Comparison of ENCODE assay signal across 18 mouse cellular contexts in the genomic region with DNA sequence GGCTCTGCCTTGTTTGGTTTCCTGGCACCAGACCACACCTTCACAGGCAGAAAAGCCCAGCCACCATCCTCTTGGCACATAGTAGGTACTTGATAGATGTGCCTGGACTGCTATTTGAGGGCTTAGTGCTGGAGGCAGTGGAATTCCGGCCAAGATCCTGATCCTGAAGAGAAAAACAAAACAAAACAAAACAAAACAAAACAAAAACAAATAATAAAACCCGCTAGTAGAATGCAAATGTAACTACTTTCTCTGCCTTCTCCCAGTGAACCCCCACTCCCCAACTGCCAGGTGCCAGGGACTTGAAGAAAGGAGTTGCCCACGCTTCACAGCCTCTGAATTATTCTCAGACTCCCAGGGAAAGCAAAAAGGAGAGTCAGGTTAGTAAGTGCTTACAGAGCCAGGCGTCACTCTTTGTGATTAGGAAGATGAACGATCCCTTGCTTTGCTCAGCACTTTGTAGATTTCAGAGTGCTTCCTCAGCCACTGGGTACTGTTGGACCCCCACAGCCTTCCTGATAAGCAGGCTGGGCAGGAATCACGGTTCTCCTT. TPM values are rescaled to one million over a fixed set of nuclear protein-coding genes. Genes with fewer than 3 reads are reported as not detected.
DNase-seq lines count a peak whose midpoint lies in the region; ATAC-seq and TF ChIP-seq lines count a peak whose summit lies in the region.
"Had no signal": no experiment of that assay in that cellular context is flagged by ENCODE, and none has a peak within 500 bp of the region (broad histone marks: within the 10 kb centered on the region; RNA-seq: fewer than 3 reads in every experiment).

No protein-coding gene starts in this region.

- intact Hi-C loops in gastrocnemius, postnatal 14 days (cut with DNase I; ENCODE audit: low total_unique reads), result no loop called here

- H3K9me3 ChIP-seq in forebrain, embryonic 14.5 days (replicated peaks; ENCODE audit: control insufficient read depth, low read length), result no peaks in the 10 kb centered on the region
- H3K9me3 ChIP-seq in forebrain, postnatal 0 days (ENCODE audit: low read length), result no peaks in the 10 kb centered on the region
- H3K9me3 ChIP-seq in megakaryocyte, embryonic 14.5 days, result no peaks in the 10 kb centered on the region
- H3K9me3 ChIP-seq in neural tube, embryonic 15.5 days (replicated peaks), result no peaks in the 10 kb centered on the region
- H3K9me3 ChIP-seq: embryonic facial prominence, embryonic 12.5 days; forebrain, embryonic 12.5 days; intestine, embryonic 15.5 days had no signal

- no peak overlapping the region for H3K4me3 ChIP-seq in forebrain, embryonic 14.5 days (ENCODE audit: low read depth, low read length)
- no peak overlapping the region for H3K4me3 ChIP-seq in forebrain, postnatal 0 days (ENCODE audit: low read depth, low read length)
- H3K4me3 ChIP-seq in kidney, adult 2 months (ENCODE audit: insufficient read depth, low read depth, low read length), result no peak overlapping the region
- H3K4me3 ChIP-seq in megakaryocyte, embryonic 14.5 days (replicated peaks), result peak overlapping the region; percentile 29
- no peak overlapping the region for H3K4me3 ChIP-seq in neural tube, embryonic 15.5 days (replicated peaks)
- H3K4me3 ChIP-seq: embryonic facial prominence, embryonic 12.5 days; forebrain, embryonic 12.5 days; intestine, embryonic 15.5 days; layer of hippocampus, adult 2 months had no signal

- H3K9ac ChIP-seq in forebrain, embryonic 14.5 days (ENCODE audit: low read length), result no peak overlapping the region
- H3K9ac ChIP-seq in forebrain, postnatal 0 days, result no peak overlapping the region
- no peak overlapping the region for H3K9ac ChIP-seq in neural tube, embryonic 15.5 days (replicated peaks)
- H3K9ac ChIP-seq: embryonic facial prominence, embryonic 12.5 days; forebrain, embryonic 12.5 days; intestine, embryonic 15.5 days; liver, embryonic 14.5 days had no signal

- DNase-seq in forebrain, embryonic 14.5 days (ENCODE audit: low spot score), result peak; percentile 34
- DNase-seq in forebrain, postnatal 0 days, result no peak
- no peak for DNase-seq in kidney, adult 2 months
- DNase-seq in kidney, postnatal 14 days, result no peak
- no peak for DNase-seq in gastrocnemius, postnatal 14 days
- DNase-seq: cerebellum, postnatal 36 days; gastrocnemius, postnatal 25 days; lung, postnatal 36 days; midbrain, embryonic 14.5 days had no signal

- no peak overlapping the region for H3K4me2 ChIP-seq in forebrain, embryonic 14.5 days (ENCODE audit: low read length)
- no peak overlapping the region for H3K4me2 ChIP-seq in forebrain, postnatal 0 days (ENCODE audit: low read depth)
- no peak overlapping the region for H3K4me2 ChIP-seq in neural tube, embryonic 15.5 days
- H3K4me2 ChIP-seq: embryonic facial prominence, embryonic 12.5 days; forebrain, embryonic 12.5 days; intestine, embryonic 15.5 days had no signal

- no peak overlapping the region for H3K27ac ChIP-seq in forebrain, embryonic 14.5 days (ENCODE audit: low read depth, low read length)
- H3K27ac ChIP-seq in forebrain, postnatal 0 days (ENCODE audit: low read depth, low read length), result no peak overlapping the region
- H3K27ac ChIP-seq in kidney, adult 2 months (ENCODE audit: insufficient read depth, low read depth, low read length), result peak overlapping the region; percentile 25
- 0 out of 2 replicates have a peak overlapping the region, but pooled peaks have one; percentile 15 for H3K27ac ChIP-seq in neural tube, embryonic 15.5 days (replicated peaks)
- H3K27ac ChIP-seq: embryonic facial prominence, embryonic 12.5 days; forebrain, embryonic 12.5 days; intestine, embryonic 15.5 days; layer of hippocampus, adult 2 months; liver, embryonic 14.5 days had no signal

- no peak for TF ChIP-seq CTCF in forebrain, postnatal 0 days (IDR thresholded peaks at IDR 0.05; ENCODE audit: low read depth)
- TF ChIP-seq CTCF in kidney, adult 2 months (conservative IDR thresholded peaks at IDR 0.05; ENCODE audit: insufficient read depth, insufficient read length, low read depth, low read length), result no peak

- TF ChIP-seq POLR2A in kidney, adult 2 months (IDR thresholded peaks at IDR 0.05; ENCODE audit: low read depth, low read length), result no peak

- no peaks in the 10 kb centered on the region for H3K36me3 ChIP-seq in forebrain, embryonic 14.5 days (ENCODE audit: control insufficient read depth, insufficient read depth, low read length)
- H3K36me3 ChIP-seq in forebrain, postnatal 0 days (ENCODE audit: insufficient read depth), result no peaks in the 10 kb centered on the region
- no peaks in the 10 kb centered on the region for H3K36me3 ChIP-seq in kidney, adult 2 months (ENCODE audit: control insufficient read depth, insufficient read depth, low read length)
- H3K36me3 ChIP-seq in megakaryocyte, embryonic 14.5 days (replicated peaks; ENCODE audit: low read length), result peaks cover 26% of the 10 kb centered on the region
- H3K36me3 ChIP-seq in neural tube, embryonic 15.5 days, result no peaks in the 10 kb centered on the region
- H3K36me3 ChIP-seq: embryonic facial prominence, embryonic 12.5 days; forebrain, embryonic 12.5 days; intestine, embryonic 15.5 days had no signal

- no peak for ATAC-seq in forebrain, embryonic 14.5 days
- no peak for ATAC-seq in forebrain, postnatal 0 days
- no peak for ATAC-seq in megakaryocyte, adult 5-6 weeks (ENCODE audit: poor library complexity, severe bottlenecking)
- ATAC-seq in neural tube, embryonic 15.5 days (ENCODE audit: low FRiP score), result no peak
- ATAC-seq: intestine, embryonic 15.5 days had no signal

- H3K4me1 ChIP-seq in forebrain, embryonic 14.5 days (ENCODE audit: control insufficient read depth, insufficient read depth, low read length), result no peaks in the 10 kb centered on the region
- H3K4me1 ChIP-seq in forebrain, postnatal 0 days (ENCODE audit: insufficient read depth), result no peaks in the 10 kb centered on the region
- H3K4me1 ChIP-seq in kidney, adult 2 months (ENCODE audit: control insufficient read depth, insufficient read depth, low read length), result peaks cover 27% of the 10 kb centered on the region
- peaks cover 84% of the 10 kb centered on the region for H3K4me1 ChIP-seq in megakaryocyte, embryonic 14.5 days
- H3K4me1 ChIP-seq in neural tube, embryonic 15.5 days, result peaks cover 17% of the 10 kb centered on the region

- WGBS in forebrain, embryonic 14.5 days, result 21% methylated on average over 6 of the region's 6 CpGs
- 21% methylated on average over 6 of the region's 6 CpGs for WGBS in forebrain, postnatal 0 days
- 37% methylated on average over 6 of the region's 6 CpGs for WGBS in kidney, adult 2 months
- WGBS in neural tube, embryonic 15.5 days, result 27% methylated on average over 6 of the region's 6 CpGs

- H3K27me3 ChIP-seq in forebrain, embryonic 14.5 days (replicated peaks; ENCODE audit: control insufficient read depth, insufficient read depth, low read length), result no peaks in the 10 kb centered on the region
- H3K27me3 ChIP-seq in forebrain, postnatal 0 days (ENCODE audit: insufficient read depth, low read length), result no peaks in the 10 kb centered on the region
- H3K27me3 ChIP-seq in kidney, adult 2 months (replicated peaks; ENCODE audit: control insufficient read depth, insufficient read depth, low read length), result no peaks in the 10 kb centered on the region
- peaks cover 11% of the 10 kb centered on the region for H3K27me3 ChIP-seq in megakaryocyte, embryonic 14.5 days (replicated peaks)
- H3K27me3 ChIP-seq in neural tube, embryonic 15.5 days (replicated peaks), result no peaks in the 10 kb centered on the region
- H3K27me3 ChIP-seq: embryonic facial prominence, embryonic 12.5 days; forebrain, embryonic 12.5 days; intestine, embryonic 15.5 days had no signal

RNA-seq across cellular contexts. Expression of a gene that starts 10.4 kb away (rescaled TPM):
- 5.4 and 6.7 TPM in 2 replicates for polyA plus RNA-seq in forebrain, embryonic 14.5 days (2014; fragmentation: Nextera tagmentation; extraction: Ambion mirVana)
- total RNA-seq in forebrain, postnatal 0 days (2014; rRNA removed), result 18.7 and 22.2 TPM in 2 replicates
- polyA plus RNA-seq in forebrain, postnatal 0 days (2015; fragmentation: Nextera tagmentation; extraction: Ambion mirVana), result 12.2 and 13.3 TPM in 2 replicates
- polyA plus RNA-seq in kidney, adult 2 months (2012; rRNA removed), result 23.0 and 28.2 TPM in 2 replicates
- polyA plus RNA-seq in megakaryocyte, embryonic 14.5 days (2012; ENCODE audit: insufficient read depth, low replicate concordance), result 23.1 and 46.7 TPM in 2 replicates
- total RNA-seq in megakaryocyte, adult 5-6 weeks (2015), result 15.1 and 17.0 TPM in 2 replicates
- total RNA-seq in megakaryocyte, adult 5-6 weeks (2017), result 11.9 and 12.2 TPM in 2 replicates
- polyA plus RNA-seq in neural tube, embryonic 15.5 days (2015; fragmentation: Nextera tagmentation; extraction: Ambion mirVana), result 13.9 and 14.5 TPM in 2 replicates
- total RNA-seq in gastrocnemius, postnatal 14 days (2021), result 10 to 100 TPM; 14.8 to 17.4 TPM

RNA-seq across cellular contexts. Expression of a gene that starts 11.0 kb away (rescaled TPM):
- 30.8 and 35.9 TPM in 2 replicates for polyA plus RNA-seq in forebrain, embryonic 14.5 days (2014; fragmentation: Nextera tagmentation; extraction: Ambion mirVana)
- 42.2 and 66.5 TPM in 2 replicates for total RNA-seq in forebrain, postnatal 0 days (2014; rRNA removed)
- polyA plus RNA-seq in forebrain, postnatal 0 days (2015; fragmentation: Nextera tagmentation; extraction: Ambion mirVana), result 17.4 and 25.8 TPM in 2 replicates
- polyA plus RNA-seq in kidney, adult 2 months (2012; rRNA removed), result 54.9 and 56.1 TPM in 2 replicates
- polyA plus RNA-seq in megakaryocyte, embryonic 14.5 days (2012; ENCODE audit: insufficient read depth, low replicate concordance), result 6.0 and 14.4 TPM in 2 replicates
- total RNA-seq in megakaryocyte, adult 5-6 weeks (2015), result 18.5 and 24.7 TPM in 2 replicates
- 21.7 and 33.8 TPM in 2 replicates for total RNA-seq in megakaryocyte, adult 5-6 weeks (2017)
- 31.0 and 35.8 TPM in 2 replicates for polyA plus RNA-seq in neural tube, embryonic 15.5 days (2015; fragmentation: Nextera tagmentation; extraction: Ambion mirVana)
- 1 to 10 TPM; 8.0 to 9.1 TPM for total RNA-seq in gastrocnemius, postnatal 14 days (2021)

RNA-seq across cellular contexts. Expression of a gene that starts 43.8 kb away (rescaled TPM):
- polyA plus RNA-seq in forebrain, embryonic 14.5 days (2014; fragmentation: Nextera tagmentation; extraction: Ambion mirVana), result 0.47 TPM in 2 replicates
- 0.69 TPM in 1 of 2 replicates, not detected in the other for total RNA-seq in forebrain, postnatal 0 days (2014; rRNA removed)
- polyA plus RNA-seq in forebrain, postnatal 0 days (2015; fragmentation: Nextera tagmentation; extraction: Ambion mirVana), result 1.2 and 1.4 TPM in 2 replicates
- 0.14 and 2.2 TPM in 2 replicates for polyA plus RNA-seq in kidney, adult 2 months (2012; rRNA removed)
- polyA plus RNA-seq in megakaryocyte, embryonic 14.5 days (2012; ENCODE audit: insufficient read depth, low replicate concordance), result not detected in 2 replicates
- total RNA-seq in megakaryocyte, adult 5-6 weeks (2015), result not detected in 2 replicates
- not detected in 2 replicates for total RNA-seq in megakaryocyte, adult 5-6 weeks (2017)
- 1.1 and 1.3 TPM in 2 replicates for polyA plus RNA-seq in neural tube, embryonic 15.5 days (2015; fragmentation: Nextera tagmentation; extraction: Ambion mirVana)
- total RNA-seq in gastrocnemius, postnatal 14 days (2021), result 100 to 1,000 TPM; 113 to 188 TPM
- total RNA-seq: heart, postnatal 10 days; layer of hippocampus, adult 2 months had no signal

RNA-seq across cellular contexts. Expression of a gene that starts 53.4 kb away (rescaled TPM):
- 0.76 and 0.90 TPM in 2 replicates for polyA plus RNA-seq in forebrain, embryonic 14.5 days (2014; fragmentation: Nextera tagmentation; extraction: Ambion mirVana)
- total RNA-seq in forebrain, postnatal 0 days (2014; rRNA removed), result 3.3 and 3.6 TPM in 2 replicates
- 2.8 and 3.5 TPM in 2 replicates for polyA plus RNA-seq in forebrain, postnatal 0 days (2015; fragmentation: Nextera tagmentation; extraction: Ambion mirVana)
- 167 and 177 TPM in 2 replicates for polyA plus RNA-seq in kidney, adult 2 months (2012; rRNA removed)
- 0.93 TPM in 1 of 2 replicates, not detected in the other for polyA plus RNA-seq in megakaryocyte, embryonic 14.5 days (2012; ENCODE audit: insufficient read depth, low replicate concordance)
- total RNA-seq in megakaryocyte, adult 5-6 weeks (2015), result not detected in 2 replicates
- total RNA-seq in megakaryocyte, adult 5-6 weeks (2017), result 0.20 and 1.2 TPM in 2 replicates
- polyA plus RNA-seq in neural tube, embryonic 15.5 days (2015; fragmentation: Nextera tagmentation; extraction: Ambion mirVana), result 1.7 and 1.8 TPM in 2 replicates
- 1 to 10 TPM; 3.3 to 4.3 TPM for total RNA-seq in gastrocnemius, postnatal 14 days (2021)

RNA-seq across cellular contexts. Expression of a gene that starts 58.7 kb away (rescaled TPM):
- polyA plus RNA-seq in forebrain, embryonic 14.5 days (2014; fragmentation: Nextera tagmentation; extraction: Ambion mirVana), result 77.2 and 83.7 TPM in 2 replicates
- 53.3 and 58.6 TPM in 2 replicates for total RNA-seq in forebrain, postnatal 0 days (2014; rRNA removed)
- polyA plus RNA-seq in forebrain, postnatal 0 days (2015; fragmentation: Nextera tagmentation; extraction: Ambion mirVana), result 96.8 and 97.4 TPM in 2 replicates
- 74.2 and 78.7 TPM in 2 replicates for polyA plus RNA-seq in kidney, adult 2 months (2012; rRNA removed)
- 18.8 and 25.3 TPM in 2 replicates for polyA plus RNA-seq in megakaryocyte, embryonic 14.5 days (2012; ENCODE audit: insufficient read depth, low replicate concordance)
- total RNA-seq in megakaryocyte, adult 5-6 weeks (2015), result 25.9 and 36.1 TPM in 2 replicates
- 22.4 and 26.4 TPM in 2 replicates for total RNA-seq in megakaryocyte, adult 5-6 weeks (2017)
- polyA plus RNA-seq in neural tube, embryonic 15.5 days (2015; fragmentation: Nextera tagmentation; extraction: Ambion mirVana), result 89.3 and 90.6 TPM in 2 replicates
- total RNA-seq in gastrocnemius, postnatal 14 days (2021), result 10 to 100 TPM; 18.0 to 21.3 TPM

Comparison
In these comparisons a context has a peak if more than half of its experiments do, and no peak if none do; other contexts are left out.
1. H3K27ac ChIP-seq: peak in kidney, adult 2 months (single experiment) and neural tube, embryonic 15.5 days (single experiment); none in forebrain, embryonic 14.5 days (single experiment) and forebrain, postnatal 0 days (single experiment).